Mouse (Mus musculus) forebrain, embryonic 13.5 days (tissue): ENCODE measurements around the gene Thy1. TPM values are rescaled to one million over a fixed set of nuclear protein-coding genes. Genes with fewer than 3 reads are reported as not detected.

Source experiments
- ATAC-seq: fragments of 200-750 bp; cut with Nextera tagmentation; 2 replicates; pipeline ENCODE4 v1.8.0; 2017
- H3K27ac ChIP-seq: fragments of 300-500 bp; sonication (generic); 2 replicates; pipeline ENCODE4 v1.5.1; 2015; ENCODE audit warnings: inconsistent platforms, mild to moderate bottlenecking, moderate library complexity
- H3K27me3 ChIP-seq: fragments of 300-500 bp; sonication (generic); 2 replicates; pipeline ENCODE4 v1.6.1; 2015; ENCODE audit warnings: mild to moderate bottlenecking, inconsistent platforms
- H3K36me3 ChIP-seq: fragments of 300-500 bp; sonication (generic); 2 replicates; pipeline ENCODE4 v1.6.1; 2015; ENCODE audit warnings: mild to moderate bottlenecking, inconsistent platforms; ENCODE audit not compliant: poor library complexity, severe bottlenecking
- H3K4me1 ChIP-seq: fragments of 300-500 bp; sonication (generic); 2 replicates; pipeline ENCODE4 v1.6.1; 2015; ENCODE audit warnings: inconsistent platforms
- H3K4me2 ChIP-seq: fragments of 300-500 bp; sonication (generic); 2 replicates; pipeline ENCODE4 v1.6.1; 2015; ENCODE audit warnings: inconsistent platforms, mild to moderate bottlenecking, moderate library complexity
- H3K4me3 ChIP-seq: fragments of 300-500 bp; sonication (generic); 2 replicates; pipeline ENCODE4 v1.5.1; 2015; ENCODE audit warnings: mild to moderate bottlenecking, inconsistent platforms
- H3K9ac ChIP-seq: fragments of 300-500 bp; sonication (generic); 2 replicates; pipeline ENCODE4 v1.6.1; 2015; ENCODE audit warnings: mild to moderate bottlenecking, inconsistent platforms
- H3K9me3 ChIP-seq: fragments of 300-500 bp; sonication (generic); replicated peaks from 2 replicates; pipeline ENCODE4 v1.6.1; 2016; ENCODE audit warnings: inconsistent platforms
- WGBS: fragments of 180-500 bp; shearing (Covaris S2); methylation state at CpG from one replicate; pipeline ENCODE4 v1.1.7; 2015; 5-methylcytosine and 5-hydroxymethylcytosine counted together
- polyA plus RNA-seq: library from polyadenylated mRNA; unstranded; fragments of >200 nt; fragmentation: Nextera tagmentation; extraction: Ambion mirVana; gene quantifications from 2 replicates; pipeline ENCODE4 v1.2.1, GENCODE M21; 2015

Gene Thy1
- polyA plus RNA-seq, 1 experiment from 2014 or later = 0.31 TPM

- no peak for ATAC-seq
- Histone ChIP-seq H3K36me3 (no peaks in the 10 kb centered on the region), H3K4me3 (no peak overlapping the region), H3K9ac (no peak overlapping the region), H3K4me2 (no peak overlapping the region), H3K27ac (no peak overlapping the region), H3K4me1 (peaks cover 8% of the 10 kb centered on the region; the same call in 1 of the 2 replicates), H3K9me3 (no peaks in the 10 kb centered on the region), H3K27me3 (no peaks in the 10 kb centered on the region)
- whole genome bisulfite sequencing = 84% methylated on average over 5 of the region's 5 CpGs
Observed at GRCm38 (mm10) chr9:44016304-44016703, 26.9 kb upstream of the Thy1 start.

GRCm38 (mm10) chr9:44017846-44018245 is 25.3 kb upstream of the Thy1 start:
- Histone ChIP-seq H3K27ac (no peak overlapping the region), H3K4me1 (peaks cover 5% of the 10 kb centered on the region; the same call in 1 of the 2 replicates), H3K4me2 (no peak overlapping the region), H3K27me3 (no peaks in the 10 kb centered on the region), H3K9ac (no peak overlapping the region), H3K9me3 (no peaks in the 10 kb centered on the region), H3K36me3 (no peaks in the 10 kb centered on the region), H3K4me3 (no peak overlapping the region)
- no peak for ATAC-seq
- 78% methylated on average over 5 of the region's 5 CpGs for WGBS

GRCm38 (mm10) chr9:44020001-44020400 is 23.2 kb upstream of the Thy1 start:
- H3K4me1 ChIP-seq = no peaks in the 10 kb centered on the region
- H3K4me3 ChIP-seq = no peak overlapping the region
- H3K27ac ChIP-seq = no peak overlapping the region
- no peaks in the 10 kb centered on the region for H3K36me3 ChIP-seq
- ATAC-seq = no peak
- H3K9ac ChIP-seq = no peak overlapping the region
- no peak overlapping the region for H3K4me2 ChIP-seq
- 82% methylated on average over 7 of the region's 7 CpGs for WGBS
- no peaks in the 10 kb centered on the region for H3K9me3 ChIP-seq
- no peaks in the 10 kb centered on the region for H3K27me3 ChIP-seq

DNA sequence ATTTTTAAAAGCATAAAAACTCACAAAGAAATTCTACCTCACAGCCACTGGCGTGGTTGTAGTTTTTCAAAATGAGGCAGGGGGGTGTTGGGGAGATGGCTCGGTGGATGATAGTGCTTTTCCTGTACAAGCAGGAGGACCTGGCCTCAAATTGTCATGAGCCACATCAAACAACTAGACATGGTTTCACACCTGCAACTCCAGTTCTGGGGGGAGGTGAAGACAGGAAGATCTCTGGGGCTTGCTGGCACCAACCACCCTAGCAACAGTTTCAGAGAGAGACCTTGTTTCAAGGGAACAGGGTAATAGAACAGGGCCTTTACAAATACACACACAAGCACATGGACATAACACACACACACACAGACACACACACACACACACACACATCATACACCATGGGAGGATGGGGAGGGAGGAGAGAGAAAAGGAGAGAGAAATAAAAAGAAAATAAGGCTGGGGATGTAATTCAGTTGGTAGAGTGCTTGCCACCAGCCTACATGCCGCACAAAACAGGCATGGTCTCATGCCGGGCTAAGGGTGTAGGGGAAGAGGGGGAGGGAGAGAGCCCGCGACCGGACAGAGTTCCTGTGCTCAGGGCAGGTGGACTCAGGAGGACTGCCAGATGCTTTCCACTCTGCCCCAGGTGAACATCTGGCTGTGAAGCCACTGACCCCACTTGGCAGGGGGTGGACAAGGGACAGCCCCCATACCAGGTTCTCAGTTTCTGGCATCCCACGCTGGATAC is 20.9 kb upstream of the Thy1 start:
- Histone ChIP-seq H3K4me1 (no peaks in the 10 kb centered on the region), H3K36me3 (no peaks in the 10 kb centered on the region), H3K27ac (no peak overlapping the region), H3K9ac (no peak overlapping the region), H3K27me3 (no peaks in the 10 kb centered on the region), H3K9me3 (no peaks in the 10 kb centered on the region), H3K4me2 (no peak overlapping the region), H3K4me3 (no peak overlapping the region)
- ATAC-seq = no peak
- 80% methylated on average over 8 of the region's 8 CpGs for WGBS

- Histone ChIP-seq H3K4me1 (0 out of 2 replicates have a peak, but pooled peaks cover 4% of the 10 kb centered on the region), H3K9ac (no peak overlapping the region), H3K36me3 (no peaks in the 10 kb centered on the region), H3K27me3 (no peaks in the 10 kb centered on the region), H3K4me3 (no peak overlapping the region), H3K9me3 (no peaks in the 10 kb centered on the region), H3K27ac (no peak overlapping the region), H3K4me2 (no peak overlapping the region)
- 72% methylated on average over 3 of the region's 3 CpGs for WGBS
- ATAC-seq = no peak
Observed at GRCm38 (mm10) chr9:44024096-44024495, 19.1 kb upstream of the Thy1 start.

GRCm38 (mm10) chr9:44029580-44030236 is 13.5 kb upstream of the Thy1 start:
- H3K27me3 ChIP-seq = no peaks in the 10 kb centered on the region
- H3K9ac ChIP-seq = no peak overlapping the region
- H3K27ac ChIP-seq = no peak overlapping the region
- H3K4me2 ChIP-seq = no peak overlapping the region
- 0 out of 2 replicates have a peak, but pooled peaks cover 4% of the 10 kb centered on the region for H3K4me1 ChIP-seq
- ATAC-seq = no peak
- no peaks in the 10 kb centered on the region for H3K36me3 ChIP-seq
- no peak overlapping the region for H3K4me3 ChIP-seq
- no peaks in the 10 kb centered on the region for H3K9me3 ChIP-seq
- 65% methylated on average over 5 of the region's 5 CpGs for WGBS

- WGBS = 96% methylated on average over 4 of the region's 4 CpGs
- ATAC-seq = no peak
- Histone ChIP-seq H3K27ac (no peak overlapping the region), H3K4me2 (no peak overlapping the region), H3K4me3 (no peak overlapping the region), H3K9me3 (no peaks in the 10 kb centered on the region), H3K27me3 (0 out of 2 replicates have a peak, but pooled peaks cover under 1% of the 10 kb centered on the region), H3K36me3 (no peaks in the 10 kb centered on the region), H3K4me1 (0 out of 2 replicates have a peak, but pooled peaks cover 4% of the 10 kb centered on the region), H3K9ac (no peak overlapping the region)
Observed at GRCm38 (mm10) chr9:44030646-44031045, 12.5 kb upstream of the Thy1 start.

- ATAC-seq = no peak
- Histone ChIP-seq H3K36me3 (no peaks in the 10 kb centered on the region), H3K4me3 (no peak overlapping the region), H3K9me3 (no peaks in the 10 kb centered on the region), H3K9ac (no peak overlapping the region), H3K4me2 (no peak overlapping the region), H3K4me1 (0 out of 2 replicates have a peak, but pooled peaks cover 4% of the 10 kb centered on the region), H3K27ac (no peak overlapping the region), H3K27me3 (0 out of 2 replicates have a peak, but pooled peaks cover 5% of the 10 kb centered on the region)
- 87% methylated on average over 5 of the region's 5 CpGs for WGBS
Observed at GRCm38 (mm10) chr9:44031079-44031478, 12.1 kb upstream of the Thy1 start.

DNA sequence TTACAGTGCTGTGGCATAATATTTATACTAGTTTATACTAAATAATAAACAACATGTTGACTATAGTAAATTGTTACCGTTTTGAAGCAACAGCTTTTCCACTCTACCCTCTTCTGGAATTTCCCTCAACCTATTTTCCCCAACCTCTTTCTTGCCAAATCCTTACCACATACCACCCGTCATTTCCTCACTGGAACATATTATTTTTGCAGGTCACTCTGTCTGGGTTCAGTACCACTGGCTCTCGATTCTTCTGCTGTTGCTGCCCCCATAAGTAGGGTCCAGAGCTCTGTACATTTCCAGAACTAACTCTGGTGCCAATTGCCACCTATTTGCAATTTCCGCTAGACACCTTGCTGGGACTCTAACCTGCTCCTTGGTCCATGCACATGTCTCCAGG is 11.2 kb upstream of the Thy1 start:
- no peak overlapping the region for H3K9ac ChIP-seq
- 0 out of 2 replicates have a peak, but pooled peaks cover 4% of the 10 kb centered on the region for H3K4me1 ChIP-seq
- no peak overlapping the region for H3K4me3 ChIP-seq
- no peak for ATAC-seq
- 85% methylated on average over 4 of the region's 4 CpGs for WGBS
- H3K9me3 ChIP-seq = no peaks in the 10 kb centered on the region
- no peaks in the 10 kb centered on the region for H3K36me3 ChIP-seq
- no peak overlapping the region for H3K4me2 ChIP-seq
- H3K27me3 ChIP-seq = 0 out of 2 replicates have a peak, but pooled peaks cover 5% of the 10 kb centered on the region
- H3K27ac ChIP-seq = no peak overlapping the region

GRCm38 (mm10) chr9:44033317-44033716 is 9.9 kb upstream of the Thy1 start:
- H3K4me2 ChIP-seq = no peak overlapping the region
- 89% methylated on average over 5 of the region's 5 CpGs for WGBS
- no peak overlapping the region for H3K9ac ChIP-seq
- no peaks in the 10 kb centered on the region for H3K4me1 ChIP-seq
- H3K9me3 ChIP-seq = no peaks in the 10 kb centered on the region
- ATAC-seq = no peak
- 0 out of 2 replicates have a peak, but pooled peaks cover 5% of the 10 kb centered on the region for H3K27me3 ChIP-seq
- H3K4me3 ChIP-seq = no peak overlapping the region
- H3K36me3 ChIP-seq = no peaks in the 10 kb centered on the region
- H3K27ac ChIP-seq = no peak overlapping the region

DNA sequence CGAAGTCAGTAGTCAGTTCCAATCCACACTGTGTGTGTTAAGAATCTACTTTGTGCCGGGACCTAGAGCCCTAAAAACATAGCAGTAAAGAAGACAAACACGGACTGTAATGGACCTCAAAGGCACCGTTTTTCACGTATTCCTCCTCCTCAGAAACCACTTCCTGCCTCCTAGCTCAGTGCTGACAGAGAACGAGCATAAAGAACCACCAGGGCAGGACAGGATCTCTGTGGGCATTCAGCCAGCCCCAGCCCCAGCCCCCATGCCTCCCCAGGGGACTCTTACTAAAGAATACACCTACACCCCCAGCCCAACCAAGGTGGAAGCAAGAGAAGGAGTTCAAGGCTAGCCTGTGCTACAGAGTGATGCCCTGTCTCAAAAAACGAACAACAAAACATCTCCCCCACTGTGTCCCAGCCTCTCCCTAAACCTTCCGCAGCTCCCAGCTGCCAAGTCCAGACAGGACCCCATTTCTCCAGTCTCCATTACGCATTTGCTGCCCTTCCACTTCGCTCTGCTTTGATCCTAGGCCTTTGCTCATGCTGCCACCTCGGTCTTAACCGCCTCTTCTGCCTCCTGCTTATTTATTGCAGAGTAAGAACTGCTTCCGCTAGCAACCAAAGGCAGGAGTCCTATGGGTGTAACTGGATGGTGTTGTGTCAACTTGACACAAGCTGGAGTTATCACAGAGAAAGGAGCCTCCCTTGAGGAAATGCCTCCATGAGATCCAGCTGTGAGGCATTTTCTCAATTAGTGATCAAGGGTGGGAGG is 9.0 kb upstream of the Thy1 start:
- H3K9me3 ChIP-seq = no peaks in the 10 kb centered on the region
- no peak overlapping the region for H3K9ac ChIP-seq
- H3K4me1 ChIP-seq = no peaks in the 10 kb centered on the region
- H3K4me3 ChIP-seq = no peak overlapping the region
- ATAC-seq = no peak
- WGBS = 77% methylated on average over 13 of the region's 13 CpGs
- H3K4me2 ChIP-seq = no peak overlapping the region
- no peaks in the 10 kb centered on the region for H3K36me3 ChIP-seq
- no peak overlapping the region for H3K27ac ChIP-seq
- 0 out of 2 replicates have a peak, but pooled peaks cover 5% of the 10 kb centered on the region for H3K27me3 ChIP-seq

- 92% methylated on average over 5 of the region's 5 CpGs for WGBS
- Histone ChIP-seq H3K9me3 (no peaks in the 10 kb centered on the region), H3K36me3 (no peaks in the 10 kb centered on the region), H3K4me3 (no peak overlapping the region), H3K27me3 (peaks cover 18% of the 10 kb centered on the region), H3K4me1 (no peaks in the 10 kb centered on the region), H3K9ac (no peak overlapping the region), H3K4me2 (no peak overlapping the region), H3K27ac (no peak overlapping the region)
- no peak for ATAC-seq
Observed at GRCm38 (mm10) chr9:44037106-44037505, 6.1 kb upstream of the Thy1 start.
